ENCODE assay signal across 10 mouse cellular contexts in the genomic region with DNA sequence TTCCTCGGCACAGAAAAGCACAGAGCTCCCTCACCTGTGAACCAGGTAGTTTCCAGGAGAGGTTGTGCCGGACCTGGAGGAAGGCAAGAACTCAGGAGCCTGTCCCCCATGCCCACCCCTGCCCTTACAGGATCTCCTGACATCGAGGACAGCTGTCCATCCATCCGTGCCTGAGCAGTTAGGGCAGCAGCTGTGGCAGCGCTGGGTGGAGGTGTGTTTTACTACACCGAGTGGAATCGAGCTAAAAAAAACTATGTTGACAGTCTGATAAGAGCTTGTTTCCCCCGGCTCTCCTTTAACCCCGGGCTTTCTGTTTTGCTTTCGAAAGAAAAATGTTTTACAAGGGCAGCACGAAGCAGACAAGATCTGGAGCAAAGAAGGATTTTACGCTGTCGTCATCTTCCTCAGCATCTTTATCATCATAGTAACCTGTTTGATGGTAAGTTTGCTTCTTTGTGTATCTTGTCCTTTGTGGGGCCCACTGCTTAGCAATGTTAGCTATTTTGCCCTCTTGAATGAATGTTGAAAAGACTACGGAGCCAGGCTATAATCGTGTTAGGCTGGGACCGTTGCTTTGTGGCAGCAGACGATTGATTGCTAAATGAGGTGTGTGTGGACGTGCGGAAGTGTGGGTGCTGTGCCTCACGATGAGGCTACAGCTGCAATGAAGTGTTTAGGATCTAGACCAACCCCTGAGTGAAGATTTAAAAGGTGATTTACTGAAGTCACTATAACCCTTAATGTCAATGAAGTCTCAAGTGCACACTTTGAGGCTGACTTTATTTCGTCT.
A peak's percentile ranks its signal among the peaks of the same experiment; 100 is the strongest.
DNase-seq lines count a peak whose midpoint lies in the region; ATAC-seq and TF ChIP-seq lines count a peak whose summit lies in the region.
"Had no signal": no experiment of that assay in that cellular context is flagged by ENCODE, and none has a peak within 500 bp of the region (broad histone marks: within the 10 kb centered on the region; RNA-seq: fewer than 3 reads in every experiment).

No protein-coding gene starts in this region.

- 0 out of 2 replicates have a peak, but pooled peaks cover 6% of the 10 kb centered on the region for H3K4me1 ChIP-seq in heart, embryonic 12.5 days (replicated peaks)
- no peaks in the 10 kb centered on the region; the same call in 1 of the 2 replicates for H3K4me1 ChIP-seq in cortical plate, adult 2 months (ENCODE audit: control insufficient read depth, insufficient read depth, low read length)
- no peaks in the 10 kb centered on the region for H3K4me1 ChIP-seq in midbrain, embryonic 15.5 days

- peak overlapping the region; percentile 30 for H3K9ac ChIP-seq in heart, embryonic 12.5 days
- no peak overlapping the region for H3K9ac ChIP-seq in midbrain, embryonic 15.5 days

- H3K27ac ChIP-seq in heart, embryonic 12.5 days (ENCODE audit: poor library complexity, severe bottlenecking) = no peak overlapping the region
- no peak overlapping the region for H3K27ac ChIP-seq in cortical plate, adult 2 months (ENCODE audit: insufficient read depth, low read length)
- no peak overlapping the region for H3K27ac ChIP-seq in midbrain, embryonic 15.5 days

- no peak for DNase-seq in heart, postnatal 10 days
- DNase-seq in induced T-regulatory cell, adult 2 months (ENCODE audit: low read depth) = peak; percentile 31
- DNase-seq in testis, postnatal 10 days (ENCODE audit: low spot score) = no peak
- DNase-seq: kidney, adult 11 months; right cerebral cortex, postnatal 14 days had no signal

- peak overlapping the region; percentile 72 for H3K4me2 ChIP-seq in heart, embryonic 12.5 days
- peak overlapping the region; percentile 14 for H3K4me2 ChIP-seq in midbrain, embryonic 15.5 days

- ATAC-seq in heart, embryonic 12.5 days (ENCODE audit: insufficient number of reproducible peaks, low FRiP score) = no peak
- ATAC-seq in midbrain, embryonic 15.5 days (replicated peaks) = no peak
- ATAC-seq in activated CD4-positive, CD25-positive, alpha-beta regulatory T cell, adult 4 months = no peak
- ATAC-seq in erythroblast, adult 5-6 weeks (replicated peaks; ENCODE audit: low FRiP score, poor library complexity, severe bottlenecking) = no peak

- no peak for TF ChIP-seq POLR2A in cortical plate, adult 2 months (IDR thresholded peaks at IDR 0.05; ENCODE audit: extremely low read depth, insufficient read depth, low read length)

- peak overlapping the region; percentile 40 for H3K4me3 ChIP-seq in heart, embryonic 12.5 days
- peak overlapping the region; percentile 26 for H3K4me3 ChIP-seq in cortical plate, adult 2 months (ENCODE audit: insufficient read depth, low read length)
- no peak overlapping the region for H3K4me3 ChIP-seq in midbrain, embryonic 15.5 days

- TF ChIP-seq CTCF in cortical plate, adult 2 months (IDR thresholded peaks at IDR 0.05; ENCODE audit: extremely low read depth, insufficient read depth, low read length) = no peak

- H3K27me3 ChIP-seq in heart, embryonic 12.5 days (replicated peaks) = no peaks in the 10 kb centered on the region
- no peaks in the 10 kb centered on the region for H3K27me3 ChIP-seq in midbrain, embryonic 15.5 days (replicated peaks)

- intact Hi-C loops in heart, postnatal 10 days (cut with DNase I) = no loop called here

- no peaks in the 10 kb centered on the region for H3K9me3 ChIP-seq in heart, embryonic 12.5 days (replicated peaks)
- H3K9me3 ChIP-seq in midbrain, embryonic 15.5 days = no peaks in the 10 kb centered on the region

- H3K36me3 ChIP-seq in heart, embryonic 12.5 days = no peaks in the 10 kb centered on the region
- no peaks in the 10 kb centered on the region for H3K36me3 ChIP-seq in midbrain, embryonic 15.5 days (replicated peaks)

- WGBS in heart, embryonic 12.5 days = 13% methylated on average over 21 of the region's 21 CpGs
- WGBS in midbrain, embryonic 15.5 days = 39% methylated on average over 21 of the region's 21 CpGs
